Mouse (Mus musculus) frontal cortex, adult 2 months (tissue): ENCODE measurements around the gene Lck. TPM values are rescaled to one million over a fixed set of nuclear protein-coding genes. Genes with fewer than 3 reads are reported as not detected.
A peak's percentile ranks its signal among the peaks of the same experiment; 100 is the strongest.

Experiments
- DNase-seq, 2 experiments: peaks; one replicate each; pipeline ENCODE4 v3.0.0; 2022; ENCODE audit warnings: low spot score in 1 of 2; ENCODE audit errors: extremely low spot score in 1 of 2
- polyA plus RNA-seq: library from polyadenylated mRNA; depleted of rRNA; stranded (reverse); fragments of >200 nt; gene quantifications from 2 replicates; pipeline ENCODE4 v1.2.3, GENCODE M21; 2012; rRNA removed

The Lck gene
- 3.4 and 3.9 TPM in 2 replicates for polyA plus RNA-seq

DNA sequence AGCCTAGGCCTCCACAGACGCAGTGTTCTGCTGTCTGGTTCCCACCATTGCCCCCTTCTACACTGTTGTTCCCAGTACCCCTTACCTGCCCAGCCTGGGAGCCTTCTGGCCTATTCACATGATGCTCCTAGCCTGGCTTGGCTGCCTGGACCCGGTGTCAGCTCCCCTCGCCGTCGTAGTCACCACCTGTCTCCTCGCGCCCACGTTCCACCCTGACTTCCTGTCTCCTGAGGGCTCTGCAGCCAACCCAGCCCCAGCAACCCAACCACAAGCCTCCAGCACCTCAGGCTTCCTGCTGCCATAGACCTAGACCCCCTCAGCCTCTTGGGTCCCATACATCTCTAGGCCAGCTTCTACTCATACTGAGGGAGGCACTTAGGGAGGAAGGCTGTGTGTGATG is at the start of gene Lck:
Gene Lck, minus strand, starts transcription at position 212 of the 400 bp plus-strand sequence.
- no peak for DNase-seq

- no peak for DNase-seq
Observed at GRCm38 (mm10) chr4:129622803-129623535, 49.5 kb upstream of the Lck start.

GRCm38 (mm10) chr4:129622120-129622802 is 48.8 kb upstream of the Lck start:
- no peak for DNase-seq

DNA sequence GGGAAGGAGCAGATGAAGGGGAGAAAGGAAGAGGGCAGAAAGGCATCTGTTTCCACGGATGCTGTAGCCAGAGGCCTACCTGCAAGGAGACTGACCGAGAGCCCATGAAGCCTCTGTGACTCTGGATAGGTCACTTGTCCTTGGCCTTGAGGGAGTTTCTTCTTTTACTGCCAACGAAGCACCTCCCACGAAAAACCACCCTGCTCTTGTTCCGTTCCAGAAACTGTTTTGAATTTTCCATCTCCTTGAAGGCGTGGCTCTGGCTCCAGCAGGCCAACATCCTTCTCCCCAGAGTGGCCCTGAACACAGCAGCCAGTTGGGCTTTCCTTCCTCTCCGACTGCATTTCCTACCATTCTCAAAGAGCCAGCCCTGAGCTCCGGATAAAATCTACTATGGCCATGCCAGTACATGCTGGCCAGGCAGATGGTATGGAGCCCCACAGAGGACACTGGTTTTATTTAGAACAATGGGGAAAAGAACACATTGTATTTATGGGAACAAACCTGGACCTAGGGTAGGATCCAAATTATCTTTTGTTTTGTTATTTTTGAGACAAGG is 47.9 kb upstream of the Lck start:
- DNase-seq = no peak

GRCm38 (mm10) chr4:129620419-129621282 is 47.2 kb upstream of the Lck start:
- DNase-seq = no peak

DNA sequence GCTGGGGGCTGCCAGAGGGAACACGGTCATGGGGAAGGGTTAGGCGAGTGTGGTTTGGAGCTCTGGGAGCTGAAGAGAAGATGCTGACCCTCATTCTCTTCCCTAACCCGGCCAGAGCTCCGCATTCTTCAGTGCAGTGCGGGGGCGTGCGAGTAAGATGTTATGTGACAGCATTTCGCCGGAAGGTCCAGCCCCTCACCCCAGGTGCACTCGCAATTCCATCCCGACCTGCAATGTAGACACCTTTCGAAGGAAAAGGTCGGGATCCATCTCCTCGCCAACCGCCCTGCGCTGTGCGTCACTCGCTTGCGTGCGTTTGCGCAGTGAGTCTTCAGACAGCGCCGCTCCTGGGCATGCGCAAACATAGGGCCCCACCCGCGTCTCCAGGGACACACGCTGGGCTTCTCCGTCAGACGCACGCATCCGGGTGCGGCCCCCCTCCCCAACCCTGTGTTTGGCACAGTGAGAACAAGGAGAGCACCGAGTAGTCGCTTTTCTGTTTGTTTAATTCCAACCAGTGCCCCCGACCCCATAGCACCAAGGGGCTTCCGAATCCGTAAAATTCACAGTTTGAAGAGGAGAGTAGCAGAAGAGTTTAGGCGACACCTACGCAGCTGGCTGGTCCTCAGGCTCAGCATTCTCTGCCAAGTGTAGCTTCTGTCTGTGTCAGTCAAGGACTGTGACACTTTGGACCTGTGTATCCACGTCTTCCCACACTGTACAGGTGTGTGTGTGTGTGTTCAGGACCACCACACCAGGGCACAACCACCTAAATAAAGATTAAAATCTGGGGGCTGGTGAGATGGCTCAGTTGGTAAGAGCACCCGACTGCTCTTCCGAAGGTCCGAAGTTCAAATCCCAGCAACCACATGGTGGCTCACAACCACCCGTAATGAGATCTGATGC is 45.6 kb upstream of the Lck start, which contains the start of gene Iqcc:
Gene Iqcc, minus strand, starts transcription at position 314 of the 906 bp plus-strand sequence.
- peak; percentile 94 to 98 for DNase-seq

DNA sequence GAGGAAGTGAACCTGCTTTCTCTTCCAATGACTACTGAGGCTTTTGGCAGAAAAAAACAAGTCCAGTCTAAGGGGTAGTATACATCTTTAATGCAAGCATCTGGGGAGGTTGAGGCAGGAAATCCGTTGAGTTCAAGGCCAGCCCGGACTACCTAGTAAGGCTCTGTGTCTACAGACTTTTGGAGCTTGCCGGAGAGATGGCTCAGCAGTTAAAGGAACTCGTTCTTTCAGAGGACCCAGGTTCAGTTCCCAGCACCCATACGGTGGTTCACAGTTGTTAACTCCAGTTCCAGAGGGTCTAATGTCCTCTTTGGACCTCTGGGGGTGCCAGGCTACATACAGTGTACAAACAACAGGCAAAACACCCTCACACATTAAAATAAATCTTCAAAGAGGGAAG is 44.6 kb upstream of the Lck start:
- no peak for DNase-seq

DNA sequence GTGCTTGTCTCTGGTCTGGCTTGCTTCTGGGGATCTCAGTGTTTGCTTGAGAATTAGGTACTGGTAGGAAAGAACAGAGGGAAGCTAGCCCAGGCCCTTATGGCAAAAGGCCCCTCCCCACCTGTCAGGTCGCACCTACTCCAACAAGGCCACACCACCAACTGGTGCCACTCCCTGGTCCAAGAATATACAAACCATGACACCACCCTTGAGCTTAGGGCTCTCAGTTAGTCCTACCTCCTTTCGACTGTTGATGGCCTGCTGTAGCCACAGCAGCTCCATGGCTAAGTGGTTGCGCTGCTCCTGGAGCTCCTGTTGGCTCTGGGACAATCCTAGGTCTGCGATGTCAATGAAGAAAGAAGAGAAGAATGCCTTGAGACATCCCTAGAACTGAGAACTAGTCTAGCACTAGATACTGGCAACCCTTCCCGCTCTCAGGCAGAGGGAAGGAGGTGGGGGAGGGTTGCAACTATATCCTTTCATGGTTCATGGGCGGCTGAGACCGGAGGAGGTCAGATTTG is 43.7 kb upstream of the Lck start:
- DNase-seq = no peak

GRCm38 (mm10) chr4:129616631-129617030 is 43.2 kb upstream of the Lck start:
- no peak for DNase-seq

GRCm38 (mm10) chr4:129615801-129616290 is 42.4 kb upstream of the Lck start:
- DNase-seq = no peak

- DNase-seq = no peak
Observed at GRCm38 (mm10) chr4:129614093-129614492, 40.7 kb upstream of the Lck start, which contains the start of gene Dcdc2b. Gene Dcdc2b, minus strand, starts transcription at chr4:129614257.

DNA sequence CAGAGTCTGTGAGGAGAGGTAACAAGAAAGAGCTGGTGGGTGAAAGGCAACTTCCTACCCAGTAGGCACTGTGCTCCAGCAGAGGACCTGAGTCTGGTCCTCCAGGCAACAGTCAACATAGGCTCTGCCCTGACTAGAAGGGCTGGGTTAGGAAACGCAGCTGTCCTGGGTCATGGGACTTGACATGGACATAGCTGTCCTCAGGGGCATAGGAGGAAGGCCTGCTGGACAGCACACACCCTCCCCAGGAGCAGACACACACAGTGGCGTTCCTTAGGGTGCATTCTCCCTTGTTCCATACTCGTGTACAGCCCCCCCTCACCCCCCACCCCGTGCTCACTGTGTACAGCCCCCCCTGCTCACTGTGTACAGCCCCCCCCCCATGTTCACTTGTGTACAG is 37.0 kb upstream of the Lck start:
- no peak for DNase-seq

GRCm38 (mm10) chr4:129610026-129610425 is 36.6 kb upstream of the Lck start:
- no peak for DNase-seq

DNA sequence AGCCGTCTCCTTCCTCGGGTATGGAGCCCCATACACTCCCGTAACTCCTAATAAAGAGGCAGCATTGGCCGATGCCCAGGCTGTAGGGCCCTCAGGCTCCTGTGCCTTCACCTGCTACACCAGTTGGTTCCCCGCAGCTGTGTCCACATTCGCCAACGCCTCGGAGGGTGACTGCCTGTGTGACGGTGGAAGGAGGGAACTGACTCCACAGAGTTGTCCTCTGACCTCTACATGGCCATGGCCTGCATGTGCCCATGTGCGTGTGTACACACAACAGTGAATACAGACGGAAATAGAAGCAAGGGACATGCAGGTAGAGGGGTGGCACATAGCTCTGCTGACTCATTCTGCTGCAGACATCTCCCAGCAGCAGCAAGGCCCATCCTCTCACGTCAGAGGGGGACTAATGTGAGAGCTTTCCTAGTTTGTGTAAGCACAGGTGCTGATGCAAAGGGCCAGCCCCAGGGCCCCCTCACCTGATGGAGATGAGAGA is 35.7 kb upstream of the Lck start:
- DNase-seq = no peak

- peak; percentile 63 to 89 for DNase-seq
Observed at GRCm38 (mm10) chr4:129608426-129609025, 35.1 kb upstream of the Lck start.

- DNase-seq = peak; percentile 62 to 87
Observed at GRCm38 (mm10) chr4:129600233-129601158, 27.1 kb upstream of the Lck start, which contains the start of the genes Eif3i and Tmem234. Gene Eif3i, minus strand, starts transcription at chr4:129600648. Gene Tmem234, plus strand, starts transcription at chr4:129600668.

- no peak for DNase-seq
Observed at GRCm38 (mm10) chr4:129588865-129589264, 15.4 kb upstream of the Lck start.
